Mouse (Mus musculus) kidney, adult 10 weeks (tissue): Measurements from ENCODE around the gene Trpv6. TPM values are rescaled to one million over a fixed set of nuclear protein-coding genes. Genes with fewer than 3 reads are reported as not detected.

Source experiments
- polyA plus RNA-seq: library from polyadenylated mRNA; stranded (reverse); fragments of 350-450 nt; fragmentation: Illumina TruSeq; extraction: RNeasy Lipid Tissue Mini Kit (QIAGEN cat#74804); gene quantifications from one replicate; pipeline ENCODE4 v1.2.3, GENCODE M21; 2014; ENCODE audit warnings: low read depth, low replicate concordance

Trpv6 gene
- polyA plus RNA-seq = 0.20 TPM

DNA sequence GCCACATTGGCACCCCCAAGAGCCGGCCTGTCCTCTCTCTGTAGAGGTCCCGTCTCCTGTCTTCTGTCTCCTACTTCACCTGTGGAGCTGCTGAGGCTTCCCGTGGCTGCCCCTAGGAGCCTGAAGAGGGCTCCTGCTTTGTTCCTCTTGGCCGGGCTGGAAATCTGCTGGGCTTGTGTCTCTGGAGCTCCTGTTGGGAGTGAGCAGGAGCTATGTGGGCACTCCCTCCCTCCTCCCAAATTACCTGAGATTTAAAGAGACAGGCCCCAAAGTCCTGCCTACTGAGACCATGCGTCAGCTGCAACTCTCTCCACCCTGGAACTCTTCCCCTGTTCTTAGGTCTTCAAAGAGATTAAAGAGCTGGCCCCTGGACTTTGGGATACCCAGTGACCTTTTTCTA lies at the start of gene Trpv6:
Gene Trpv6 (minus strand): TSS at position 228 of the 400 bp plus-strand sequence.

DNA sequence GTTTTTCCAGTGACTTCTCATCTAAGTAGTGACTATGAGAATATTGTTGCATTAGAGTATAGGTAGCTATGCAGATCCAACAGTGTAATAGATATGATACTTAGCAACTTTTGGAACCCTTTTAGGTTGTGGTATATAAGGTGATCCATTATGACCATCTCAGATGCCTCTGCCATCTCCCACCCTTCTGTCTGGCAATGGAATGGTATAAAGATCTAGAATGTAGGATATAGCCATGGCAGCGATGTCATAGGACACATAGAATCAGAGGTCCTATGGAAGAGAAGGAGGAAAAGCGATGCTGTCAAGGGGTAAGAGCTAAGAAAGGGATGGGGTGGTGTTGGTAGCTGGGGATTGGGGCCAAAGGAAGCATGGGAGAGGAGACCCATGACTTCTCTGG lies 47.9 kb upstream of the Trpv6 start, which contains the start of gene Llcfc1:
Gene Llcfc1 (plus strand): TSS at position 301 of the 400 bp plus-strand sequence.

GRCm38 (mm10) chr6:41680669-41681068 lies 44.5 kb upstream of the Trpv6 start, which contains the start of gene Trpv5:
Trpv5 (minus strand) TSS chr6:41680769.

DNA sequence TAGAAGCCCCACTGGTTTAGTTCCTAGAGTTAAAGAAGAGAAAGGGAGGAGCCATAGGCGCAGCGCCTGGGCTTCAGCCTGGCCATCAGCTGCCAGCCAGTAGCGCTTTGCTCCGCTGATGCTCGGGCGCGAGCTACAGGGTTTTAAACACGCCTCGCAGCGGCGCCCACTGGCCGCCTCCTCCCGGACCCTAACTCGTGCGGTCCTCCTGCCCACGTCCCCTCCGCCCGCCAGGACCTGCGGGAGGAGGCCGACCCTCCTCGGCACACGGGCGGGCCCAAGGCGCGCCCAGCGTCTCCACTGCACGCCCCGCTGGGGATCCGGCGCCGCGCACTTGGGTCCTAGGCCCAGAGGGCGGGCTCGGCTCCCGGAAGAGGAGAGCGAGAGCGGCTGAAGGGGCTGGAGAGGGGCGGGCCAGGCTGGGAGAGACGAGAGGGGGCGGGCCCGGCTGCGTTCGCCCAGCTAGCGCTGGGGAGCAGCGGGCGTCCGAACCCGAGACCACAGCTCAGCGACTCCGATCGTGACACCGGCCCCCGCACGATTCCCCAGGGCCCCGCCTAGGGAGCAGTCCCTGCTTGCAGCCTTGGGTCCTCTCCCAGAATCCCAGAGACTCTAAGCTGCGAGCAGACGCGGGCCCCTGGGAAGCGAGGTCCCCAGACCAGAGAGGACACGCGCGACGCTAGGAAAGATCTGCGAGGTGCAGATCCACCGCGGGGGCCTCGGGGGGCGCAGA lies 31.0 kb downstream of the Trpv6 start, which contains the start of gene Ephb6:
Gene Ephb6 (plus strand): TSS at position 422 of the 733 bp plus-strand sequence.

Other genes with a start within 250 kb of the Trpv6 start
- not detected for gene Gm5771, start 244.0 kb downstream of the Trpv6 start, polyA plus RNA-seq
- gene Gm10334, start 190.3 kb downstream of the Trpv6 start, polyA plus RNA-seq = not detected
- gene Prss1, start 177.5 kb downstream of the Trpv6 start, polyA plus RNA-seq = not detected
- gene Prss2, start 114.6 kb downstream of the Trpv6 start, polyA plus RNA-seq = not detected
- gene Ephb6, start 30.9 kb downstream of the Trpv6 start, polyA plus RNA-seq = not detected
- gene Trpv5, start 44.4 kb upstream of the Trpv6 start, polyA plus RNA-seq = 26.6 TPM
- gene Llcfc1, start 48.0 kb upstream of the Trpv6 start, polyA plus RNA-seq = 0.93 TPM
- not detected for gene Kel, start 67.9 kb upstream of the Trpv6 start, polyA plus RNA-seq
- not detected for gene Olfr459, start 138.8 kb upstream of the Trpv6 start, polyA plus RNA-seq
- gene Pip, start 211.1 kb upstream of the Trpv6 start, polyA plus RNA-seq = not detected
- gene Sval2, start 216.6 kb upstream of the Trpv6 start, polyA plus RNA-seq = not detected